Mouse (Mus musculus) kidney, postnatal 14 days (tissue): ENCODE results near the gene Cnksr1.
A peak's percentile ranks its signal among the peaks of the same experiment; 100 is the strongest.
"Not testable (repeated sequence)": the region's sequence is repeated elsewhere in the genome, so short reads cannot be mapped to it uniquely, and the experiment has no call there.

ENCODE experiments used
- DNase-seq: peaks from one replicate; pipeline ENCODE4 v3.0.0; 2022; ENCODE audit warnings: mixed read lengths

Gene Cnksr1

DNA sequence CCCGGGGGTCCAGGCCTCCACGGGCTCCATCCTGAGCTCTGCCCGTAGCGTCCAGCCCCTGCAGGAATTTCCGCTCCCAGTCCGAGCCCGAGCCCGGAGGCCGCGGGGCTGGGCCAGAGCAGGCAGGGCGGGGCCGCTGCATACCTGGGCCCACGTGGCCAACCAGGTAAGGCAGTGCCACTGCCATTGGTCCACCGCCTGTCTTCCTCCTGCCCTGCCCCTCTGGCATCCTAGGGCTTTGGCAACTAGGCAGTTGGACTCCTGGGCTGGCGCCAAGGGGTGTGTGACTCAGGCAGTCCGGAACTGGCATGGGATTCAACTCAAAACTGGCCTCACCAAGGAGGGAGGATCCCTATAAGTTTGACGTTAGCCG is at the start of gene Cnksr1:
Gene Cnksr1 (minus strand): TSS at position 121 of the 373 bp plus-strand sequence.
- peak; percentile 94 for DNase-seq

DNA sequence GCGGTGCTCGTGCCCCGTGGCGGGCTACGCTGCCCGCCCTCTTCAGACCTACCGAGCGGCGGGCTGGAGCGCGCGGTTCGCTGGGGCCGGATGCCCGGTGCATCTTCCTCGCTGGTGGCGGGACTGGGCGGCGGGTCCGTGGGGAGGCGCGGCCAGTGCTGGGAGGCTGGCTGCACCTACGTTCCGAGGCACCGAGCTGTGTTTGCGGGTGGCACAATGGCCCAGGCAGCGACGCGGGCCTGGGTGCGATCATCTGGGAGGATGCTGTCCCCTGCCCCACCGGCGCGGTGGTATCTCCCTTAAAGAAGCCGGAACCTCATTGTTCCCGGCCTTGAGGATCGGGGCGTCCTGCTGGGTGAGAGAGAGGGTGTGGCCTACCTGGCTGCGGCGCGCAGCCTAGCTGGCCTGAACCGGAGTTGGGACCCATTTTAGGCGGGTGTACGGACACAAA is 49.4 kb upstream of the Cnksr1 start, which contains the start of gene Pdik1l:
Gene Pdik1l (minus strand): TSS at position 321 of the 451 bp plus-strand sequence.
- peak; percentile 85 for DNase-seq

DNA sequence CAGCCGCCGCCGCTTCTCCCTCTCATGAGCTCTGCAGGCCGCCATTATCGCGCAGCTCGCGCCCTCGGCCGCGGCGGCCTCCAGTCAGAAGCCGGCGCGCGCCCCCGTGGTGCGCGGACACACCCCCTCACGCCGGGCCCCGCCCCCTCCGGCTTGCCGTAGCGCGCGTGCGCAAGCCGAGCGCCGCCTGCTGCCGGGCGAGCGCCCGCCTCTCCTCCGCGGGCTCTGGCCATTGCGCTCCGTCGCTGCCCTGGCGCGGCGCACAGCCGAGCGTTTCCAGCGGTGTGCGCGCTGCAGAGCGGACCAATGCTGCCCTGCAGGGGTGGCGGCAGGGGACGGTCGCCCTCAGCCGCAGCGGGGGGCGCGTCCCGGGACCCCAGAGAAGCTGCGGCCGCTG is 49.0 kb upstream of the Cnksr1 start:
- peak; percentile 98 for DNase-seq

DNA sequence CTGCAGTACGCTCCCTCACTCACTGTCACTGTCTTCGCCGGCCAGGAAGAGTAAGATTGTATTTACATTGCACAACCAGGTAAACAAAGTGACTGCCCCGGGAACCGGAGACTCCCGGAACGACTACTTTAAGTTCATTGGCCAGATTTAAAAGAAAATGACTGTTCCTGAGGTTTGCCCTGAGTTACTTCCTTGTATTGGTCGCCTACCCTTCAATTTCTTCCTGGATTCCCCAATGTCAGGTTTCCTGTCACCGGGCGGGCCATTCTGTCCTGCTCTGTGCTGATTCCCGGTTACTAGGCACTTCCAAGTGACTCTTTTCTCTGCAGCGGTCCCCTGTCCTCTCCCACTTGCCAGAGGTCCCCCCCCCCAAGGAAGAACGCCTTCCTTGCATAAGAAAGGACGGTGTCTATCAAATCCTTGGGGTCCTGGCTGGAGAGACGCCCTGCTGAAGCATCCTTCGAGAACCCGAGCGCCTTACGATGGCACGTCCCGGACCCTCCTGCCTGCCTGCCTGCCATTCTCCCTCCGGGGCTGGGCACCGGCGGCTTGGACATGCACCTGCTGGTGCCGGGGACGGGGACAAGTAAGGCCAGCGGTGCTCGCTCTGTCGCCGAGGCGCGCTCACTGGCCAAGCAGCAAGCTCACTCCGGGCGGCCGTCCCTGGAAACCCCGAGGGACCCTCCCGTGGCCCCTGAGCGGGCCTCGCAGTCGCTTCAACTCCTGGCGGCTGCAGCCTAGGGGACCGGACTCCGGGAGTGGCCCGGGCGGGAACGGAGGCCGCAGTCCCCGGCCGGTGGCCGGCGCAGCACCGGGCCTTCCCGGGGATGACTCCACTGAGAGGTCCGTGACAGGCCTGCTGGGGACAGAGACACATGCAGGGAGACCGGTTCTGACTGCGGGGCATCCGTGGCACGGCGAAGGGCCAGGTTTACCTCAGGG is 48.3 kb upstream of the Cnksr1 start:
- DNase-seq, result no peak

DNA sequence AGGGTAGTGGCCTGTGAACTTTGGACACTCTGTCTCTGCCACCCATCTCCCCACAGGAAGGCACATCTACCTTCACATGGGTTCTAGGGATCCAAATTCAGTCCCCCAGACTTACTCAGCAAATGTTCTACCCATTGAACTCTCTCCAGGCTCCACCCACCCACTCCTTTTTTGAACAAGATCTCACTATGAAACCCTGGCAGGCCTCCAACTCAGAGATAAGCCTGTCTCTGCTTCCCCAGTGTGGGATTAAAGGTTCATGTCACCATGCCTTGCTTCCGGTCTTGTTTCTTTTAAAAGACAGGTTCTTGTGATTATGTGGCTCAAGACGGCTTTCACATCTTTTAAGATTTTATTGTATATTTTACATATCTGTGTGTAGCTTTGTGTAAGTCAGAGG is 46.7 kb upstream of the Cnksr1 start:
- DNase-seq, result no peak

DNA sequence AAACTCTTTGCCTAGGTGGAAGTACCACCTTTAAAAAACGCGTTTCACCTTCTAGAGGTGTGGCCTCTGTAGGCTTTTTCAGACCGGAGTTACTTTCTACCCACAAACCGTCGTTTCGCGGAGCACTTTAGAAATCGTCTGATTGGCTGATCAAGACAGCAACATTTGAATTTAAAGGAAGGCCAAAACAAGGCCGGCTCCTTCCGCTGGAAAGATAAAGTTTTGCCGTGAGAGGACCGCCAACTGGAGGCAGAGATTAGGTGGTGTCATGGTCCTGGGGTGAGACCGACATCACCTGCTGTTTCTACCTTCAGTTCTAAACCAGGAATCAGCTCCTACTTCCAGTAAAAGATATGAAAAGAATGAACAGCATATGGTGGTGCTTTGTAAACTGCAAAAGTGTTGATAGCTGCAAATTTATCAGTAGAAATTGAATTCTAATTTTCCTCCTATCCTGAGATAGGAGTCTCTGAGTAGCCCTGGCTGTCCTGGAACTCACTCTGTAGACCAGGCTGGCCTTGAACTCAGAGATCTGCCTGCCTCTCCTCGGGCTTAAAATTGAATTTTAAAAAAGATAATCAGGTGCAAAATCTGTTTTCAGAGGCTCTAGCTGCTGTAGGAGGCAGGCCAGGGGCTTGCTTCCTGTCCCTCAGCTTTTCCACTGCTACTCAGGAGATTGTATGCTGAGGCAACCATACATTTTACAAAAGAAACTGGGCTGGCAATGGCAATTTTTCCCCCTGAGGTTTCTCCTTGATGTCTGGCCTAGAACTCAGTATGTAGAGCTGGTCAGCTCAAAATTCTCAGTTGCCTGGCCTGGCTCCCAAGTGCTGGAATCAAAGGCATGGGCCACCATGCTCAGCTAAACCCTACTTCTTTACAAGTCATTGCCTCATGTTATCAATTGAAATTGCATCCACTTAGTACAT is 35.5 kb upstream of the Cnksr1 start:
- peak; percentile 42 for DNase-seq

DNA sequence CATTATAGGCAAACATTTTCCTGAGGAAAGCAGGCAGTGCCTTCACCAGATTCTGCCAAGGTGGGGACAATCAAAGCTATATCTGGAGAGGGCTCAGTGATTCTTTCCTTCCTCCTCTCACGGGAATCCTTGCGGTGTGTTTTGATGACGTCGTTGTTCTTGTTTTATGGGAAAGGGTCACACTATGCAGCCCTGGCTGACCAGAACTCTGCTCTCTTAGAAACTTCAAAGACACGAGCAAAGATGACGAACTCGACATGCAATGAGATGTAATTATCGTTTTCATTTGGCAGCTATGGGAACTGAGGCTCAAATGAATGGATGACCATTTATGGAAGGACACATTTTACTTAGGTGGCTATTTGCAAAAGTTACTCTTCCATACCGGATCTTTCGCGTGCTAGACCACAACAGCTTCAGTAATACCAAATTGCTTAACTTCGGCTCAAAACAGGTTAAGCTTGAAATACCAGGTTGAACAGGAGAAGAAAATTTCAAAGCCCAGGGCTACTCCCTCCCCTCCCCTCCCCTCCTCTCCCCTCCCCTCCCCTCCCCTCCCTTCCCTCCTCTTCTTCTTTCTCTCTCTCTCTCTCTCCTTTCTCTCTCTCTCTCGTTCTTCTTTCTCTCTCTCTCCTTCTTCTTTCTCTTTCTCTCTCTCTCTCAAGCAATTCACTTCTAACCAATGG is 34.7 kb upstream of the Cnksr1 start:
- no peak for DNase-seq

DNA sequence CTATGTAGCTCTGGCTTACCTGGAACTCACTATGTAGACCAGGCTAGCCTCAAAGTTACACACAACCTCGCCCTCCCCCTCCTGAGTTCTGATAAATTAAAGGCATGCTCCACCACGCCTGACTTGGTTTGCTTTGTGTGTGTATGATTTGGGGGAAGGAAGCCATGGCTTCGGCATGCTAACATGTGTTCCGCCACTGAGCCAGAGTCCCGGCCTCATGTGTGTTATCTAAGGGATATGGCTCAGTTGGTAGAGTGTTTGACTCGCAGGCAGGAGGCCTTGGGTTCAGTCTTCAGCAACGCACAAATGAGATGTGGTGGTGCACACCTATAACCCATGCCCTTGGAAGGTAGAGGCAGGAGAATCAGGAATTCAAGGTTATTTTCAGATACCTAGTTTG is 33.8 kb upstream of the Cnksr1 start:
- DNase-seq, result no peak

DNA sequence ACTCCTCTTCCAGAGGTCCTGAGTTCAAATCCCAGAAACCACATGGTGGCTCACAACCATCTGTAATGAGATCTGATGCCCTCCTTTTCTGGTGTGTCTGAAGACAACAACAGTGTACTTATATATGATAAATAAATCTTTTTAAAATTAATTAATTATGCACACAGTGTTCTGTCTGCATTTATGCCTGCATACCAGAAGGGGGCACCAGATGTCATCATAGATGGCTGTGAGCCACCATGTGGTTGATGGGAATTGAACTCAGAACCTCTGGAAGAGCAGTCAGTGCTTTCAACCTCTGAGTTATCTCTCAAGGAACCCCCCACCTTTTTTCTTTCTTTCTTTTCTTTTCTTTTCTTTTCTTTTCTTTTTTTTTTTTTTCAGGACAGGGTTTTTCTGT is 31.4 kb upstream of the Cnksr1 start:
- DNase-seq, result not testable (repeated sequence)

DNA sequence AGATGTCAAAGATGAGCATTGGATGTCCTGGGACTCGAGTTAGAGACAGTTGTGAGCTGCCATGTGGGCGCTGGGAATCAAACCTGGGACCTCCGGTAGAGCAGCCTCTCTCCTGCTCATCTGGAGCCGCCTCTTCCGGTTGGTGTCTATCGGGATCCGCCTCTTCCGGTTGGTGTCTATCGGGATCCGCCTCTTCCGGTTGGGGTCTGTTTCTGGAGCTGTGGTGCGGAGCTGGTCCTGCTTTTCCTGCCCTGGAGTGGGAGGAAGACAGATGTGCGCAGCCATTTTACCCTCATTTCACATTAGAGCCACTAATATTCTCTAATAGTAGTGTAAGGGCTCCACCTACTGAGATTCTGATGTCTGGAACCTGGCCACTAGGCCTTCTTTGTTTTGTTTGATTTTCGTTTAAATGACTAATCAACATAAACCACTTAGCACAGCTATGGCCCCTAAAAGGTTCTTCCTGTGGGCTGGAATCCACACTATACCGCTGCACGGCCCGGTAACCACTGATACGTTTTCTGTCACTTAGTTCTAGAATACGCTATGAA is 30.0 kb upstream of the Cnksr1 start:
- no peak for DNase-seq

DNA sequence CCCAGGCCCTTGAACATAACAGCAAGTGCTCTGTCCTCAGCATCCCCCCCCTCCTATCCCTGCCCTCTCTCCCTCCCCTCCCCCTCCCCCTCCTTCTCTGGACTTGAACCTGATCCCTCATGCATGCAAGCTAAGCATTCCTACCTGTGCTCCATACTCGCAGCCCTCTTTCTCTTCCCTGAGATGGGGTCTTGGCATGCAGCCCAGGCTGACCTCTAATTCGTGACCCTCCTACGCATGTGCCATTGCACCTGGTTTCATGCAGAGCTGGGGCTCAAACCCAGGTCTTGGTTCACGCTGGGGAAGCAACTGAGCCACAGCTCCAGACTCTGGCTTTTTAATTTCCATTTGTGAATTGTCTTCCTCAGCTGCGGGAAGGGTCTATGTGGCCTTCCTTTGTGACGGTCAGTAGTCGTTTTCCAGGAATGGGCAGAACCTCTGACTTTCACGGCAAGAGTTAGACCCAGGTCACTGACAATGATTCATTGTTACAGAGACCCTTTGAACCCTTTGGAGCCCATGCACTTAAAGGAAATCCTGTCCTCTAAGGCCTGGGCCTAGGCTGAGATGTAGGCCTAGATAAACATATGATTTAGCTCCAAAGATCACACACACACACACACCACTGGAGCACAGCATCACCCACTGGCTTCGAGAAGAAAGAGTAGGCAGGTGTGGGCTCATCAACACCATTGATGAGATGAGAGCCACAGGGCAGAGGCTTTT is 27.8 kb upstream of the Cnksr1 start:
- peak; percentile 48 for DNase-seq

DNA sequence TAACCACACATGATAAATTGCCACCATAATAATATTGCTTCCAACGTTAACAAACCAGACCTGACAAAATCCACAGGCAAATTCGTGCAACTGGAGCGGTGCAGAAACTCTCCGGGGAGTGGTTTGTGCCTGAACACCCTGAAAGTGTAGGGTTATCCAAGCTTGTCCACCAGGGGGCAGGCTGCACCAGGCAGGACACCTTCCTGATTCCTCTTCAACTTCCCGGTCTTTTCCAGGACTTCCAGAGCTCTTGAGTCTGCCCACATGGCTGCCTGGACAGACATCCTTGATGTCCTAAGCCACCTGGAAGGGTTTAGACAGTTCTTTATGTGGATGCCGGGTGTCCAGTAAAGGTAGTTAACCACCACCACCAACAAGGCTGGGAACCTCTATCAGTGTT is 25.0 kb upstream of the Cnksr1 start:
- peak; percentile 70 for DNase-seq

DNA sequence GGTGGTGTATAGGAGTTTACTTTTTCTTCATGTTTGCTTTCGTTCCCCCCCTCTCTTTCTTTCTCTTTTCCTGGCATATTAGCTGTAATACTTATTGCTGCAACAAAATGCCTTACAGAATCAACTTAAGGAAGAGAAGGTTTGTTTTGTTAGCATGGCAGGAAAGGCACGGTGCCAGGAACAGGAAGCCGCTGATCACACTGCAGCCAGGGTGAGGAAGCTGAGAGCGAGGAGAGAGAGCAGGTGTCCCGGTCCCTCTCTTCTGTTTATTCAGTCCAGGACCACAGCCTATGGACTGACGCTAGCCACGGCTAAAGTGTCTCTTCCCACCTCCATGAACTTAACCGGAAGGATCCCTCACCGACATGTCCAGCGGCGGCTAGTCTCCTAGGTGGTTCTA is 20.2 kb upstream of the Cnksr1 start:
- no peak for DNase-seq

DNA sequence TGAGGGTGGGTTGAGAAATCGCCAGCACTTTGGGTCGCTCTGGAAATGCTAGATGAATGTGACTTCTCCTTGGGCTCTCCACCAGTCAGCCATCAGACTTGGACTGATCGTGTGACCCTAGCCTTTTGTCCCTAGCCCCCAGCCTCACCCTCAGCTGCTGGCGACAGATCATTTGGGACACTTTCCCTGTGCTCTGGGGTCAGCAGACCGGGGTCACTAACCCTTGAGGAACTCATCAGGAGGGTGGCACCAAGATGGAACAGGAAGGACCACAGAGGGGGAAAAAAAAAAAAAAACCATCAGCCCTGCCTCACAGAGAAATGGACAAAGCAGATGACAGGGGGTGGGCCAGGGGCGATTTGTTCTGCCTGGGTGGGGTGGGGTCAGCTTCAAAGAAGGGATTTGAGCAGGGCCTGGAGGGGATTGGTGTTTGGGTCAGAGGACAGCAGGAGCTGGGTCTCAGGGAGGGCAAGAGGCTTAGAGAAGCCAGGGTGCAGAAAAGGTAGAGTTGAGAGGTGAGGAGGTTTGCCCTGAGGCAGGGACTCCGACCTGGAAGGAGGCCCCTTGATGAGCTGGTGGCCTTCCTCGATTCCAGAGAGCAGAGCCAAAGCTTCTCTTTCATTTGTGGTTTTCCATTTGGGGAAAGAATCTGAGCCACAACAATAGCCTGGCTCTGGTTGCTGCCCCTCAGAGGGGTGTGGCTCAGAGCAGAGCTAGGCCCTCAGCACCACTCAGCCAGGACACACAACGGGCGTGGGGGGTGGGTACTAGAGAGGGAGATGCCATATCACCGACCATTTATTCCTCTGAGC is 19.2 kb upstream of the Cnksr1 start:
- no peak for DNase-seq

DNA sequence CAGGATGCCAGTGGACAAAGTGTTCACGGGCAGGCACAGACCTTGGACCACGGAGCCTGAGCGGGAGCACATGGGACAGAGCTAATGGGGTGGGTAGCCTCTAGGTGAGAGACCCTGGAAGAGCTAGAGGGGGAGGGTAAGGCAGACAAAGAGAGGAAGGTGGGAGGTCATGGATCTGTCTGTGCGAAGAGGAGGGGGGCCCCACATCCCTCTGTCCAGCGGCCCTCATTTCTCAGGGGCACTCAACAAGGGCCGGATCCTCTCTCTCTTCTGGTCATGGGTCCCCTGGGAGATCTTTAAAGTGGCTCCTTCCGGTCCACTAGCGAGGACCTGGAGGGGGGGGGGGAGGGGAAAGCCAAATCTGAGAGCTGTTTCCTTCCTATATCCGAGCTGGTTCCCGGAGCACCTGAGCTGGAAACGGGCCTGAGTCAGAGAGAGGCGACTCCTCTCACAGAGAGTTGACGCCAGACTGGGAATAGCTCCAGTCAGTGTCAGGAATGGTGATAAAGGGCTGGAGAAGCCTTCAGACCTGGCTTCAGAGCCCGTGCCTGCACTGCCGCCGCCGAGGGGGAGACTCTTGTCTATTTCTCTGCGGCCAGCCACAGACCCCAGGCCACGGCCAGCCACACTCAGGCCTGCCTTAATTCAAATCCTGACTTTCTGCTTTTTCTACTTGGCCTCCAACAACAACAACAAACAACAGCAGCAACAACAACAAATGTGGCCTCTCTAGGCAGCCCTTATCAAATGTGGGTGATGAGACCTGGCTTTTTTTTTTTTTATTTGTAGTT is 18.4 kb upstream of the Cnksr1 start:
- peak; percentile 70 for DNase-seq

DNA sequence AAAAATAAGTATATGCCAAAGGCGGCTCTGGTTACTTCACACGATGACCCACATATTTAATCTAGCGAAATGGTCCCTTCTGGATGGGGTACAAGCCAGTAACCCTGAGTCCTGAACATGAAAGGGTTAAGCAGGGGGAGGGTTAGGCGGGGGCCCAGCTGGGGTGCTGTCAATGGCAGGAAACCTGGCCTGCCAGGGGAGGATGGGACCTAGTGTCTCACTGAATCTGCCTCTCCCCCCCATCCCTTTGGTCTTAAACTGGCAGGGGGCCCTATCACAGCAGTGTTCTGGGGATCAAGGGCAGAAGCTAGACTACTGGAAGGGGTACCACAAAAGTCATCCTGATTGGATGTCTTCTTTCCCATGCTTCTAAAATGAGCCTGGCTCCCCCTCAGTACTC is 17.7 kb upstream of the Cnksr1 start:
- DNase-seq, result peak; percentile 54

DNA sequence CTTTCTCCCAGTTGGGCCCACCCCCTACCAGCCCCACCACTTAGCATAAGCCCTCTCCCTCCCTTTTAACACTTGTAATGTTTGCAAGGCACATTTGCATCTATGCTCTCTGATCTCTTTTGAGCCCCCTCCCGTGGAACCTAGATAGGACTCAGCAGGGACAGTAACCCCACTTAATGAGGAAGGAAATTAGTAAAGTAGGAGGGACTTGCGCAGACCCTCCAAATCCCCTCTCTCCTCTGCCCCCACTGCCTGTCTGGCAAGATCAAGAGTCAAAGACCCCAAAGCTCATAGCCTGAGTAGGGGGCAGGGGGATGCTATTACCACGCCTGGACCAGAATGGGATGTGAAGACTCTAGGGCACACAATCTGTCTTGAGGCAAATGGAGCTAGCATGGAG is 16.6 kb upstream of the Cnksr1 start:
- DNase-seq, result no peak

DNA sequence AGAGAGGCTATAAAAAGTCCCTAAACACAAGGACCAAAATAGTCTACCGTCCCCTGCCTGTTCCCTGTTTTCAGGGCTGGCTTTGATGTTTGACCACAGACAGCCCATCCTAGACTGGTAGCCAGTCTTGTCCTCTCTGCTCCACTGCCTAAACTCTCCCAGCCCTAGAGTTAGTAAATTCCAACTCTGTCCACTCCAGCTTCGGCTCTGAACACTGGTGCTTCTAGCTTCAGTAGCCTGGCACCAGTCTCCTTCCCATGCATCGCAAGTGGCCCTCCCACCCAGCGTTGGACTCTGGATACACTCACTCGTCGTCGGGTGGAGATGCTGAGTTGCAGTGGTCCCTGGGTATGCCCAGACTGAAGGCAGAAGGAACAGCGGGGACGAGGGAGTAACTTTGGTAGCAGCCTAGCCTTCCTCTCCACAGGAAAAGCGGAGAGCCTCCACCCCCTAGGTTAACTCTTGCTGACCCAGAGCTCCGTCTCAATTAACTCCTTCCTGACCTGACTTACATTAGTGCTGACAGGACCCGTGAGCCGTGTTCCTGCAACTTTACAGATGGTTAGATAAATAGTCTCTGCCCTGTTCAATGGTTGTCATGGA is 15.6 kb upstream of the Cnksr1 start, which contains the start of gene Grrp1:
Gene Grrp1 (minus strand): TSS at position 385 of the 603 bp plus-strand sequence.
- DNase-seq, result peak; percentile 57

DNA sequence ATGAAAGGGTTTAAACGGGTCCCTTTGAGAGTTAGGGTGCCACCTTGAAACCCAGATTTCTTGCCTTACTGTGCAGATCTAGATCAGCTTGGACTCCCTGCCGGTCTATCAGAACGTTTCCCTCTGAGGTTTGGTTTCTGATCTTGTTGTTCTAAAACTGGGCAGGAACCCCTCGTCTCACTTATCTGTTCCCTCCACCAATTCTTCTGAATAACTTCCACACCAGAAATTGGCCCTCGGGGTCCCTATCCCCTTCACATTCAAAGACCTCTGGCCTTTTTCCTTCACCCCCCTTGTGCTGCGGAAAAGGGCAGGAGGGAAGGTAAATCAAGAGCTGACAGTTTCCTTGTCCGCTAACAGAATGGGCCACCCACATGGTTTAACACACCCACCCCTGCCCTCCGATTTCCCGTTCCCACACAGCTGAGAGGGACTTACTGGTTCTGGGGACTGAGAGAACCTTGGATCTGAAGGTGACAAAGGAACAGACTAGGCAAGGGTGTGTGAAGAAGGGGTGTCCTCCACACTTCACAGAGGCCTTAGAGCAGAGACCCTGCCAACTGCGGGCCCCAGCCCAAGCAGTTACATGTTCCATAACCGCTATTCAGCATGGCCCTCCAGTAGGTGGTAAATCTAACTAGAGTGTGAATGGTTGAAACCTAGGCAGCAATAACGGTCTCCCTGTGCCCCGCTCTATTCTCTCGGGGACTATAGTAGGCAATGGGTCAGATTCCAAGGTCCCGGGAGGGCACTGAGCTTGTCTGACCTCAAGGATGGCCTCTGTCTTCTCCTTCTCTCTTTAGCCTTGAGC is 14.9 kb upstream of the Cnksr1 start:
- DNase-seq, result peak; percentile 56
